Mouse (Mus musculus): Measurements from ENCODE around the gene Mob1a. TPM values are rescaled to one million over a fixed set of nuclear protein-coding genes. Genes with fewer than 3 reads are reported as not detected.

Mob1a gene
- polyA plus RNA-seq (2014; fragmentation: Illumina TruSeq; extraction: RNeasy Lipid Tissue Mini Kit (QIAGEN cat#74804); ENCODE audit: low read depth, low replicate concordance) = 94.8 TPM

DNA sequence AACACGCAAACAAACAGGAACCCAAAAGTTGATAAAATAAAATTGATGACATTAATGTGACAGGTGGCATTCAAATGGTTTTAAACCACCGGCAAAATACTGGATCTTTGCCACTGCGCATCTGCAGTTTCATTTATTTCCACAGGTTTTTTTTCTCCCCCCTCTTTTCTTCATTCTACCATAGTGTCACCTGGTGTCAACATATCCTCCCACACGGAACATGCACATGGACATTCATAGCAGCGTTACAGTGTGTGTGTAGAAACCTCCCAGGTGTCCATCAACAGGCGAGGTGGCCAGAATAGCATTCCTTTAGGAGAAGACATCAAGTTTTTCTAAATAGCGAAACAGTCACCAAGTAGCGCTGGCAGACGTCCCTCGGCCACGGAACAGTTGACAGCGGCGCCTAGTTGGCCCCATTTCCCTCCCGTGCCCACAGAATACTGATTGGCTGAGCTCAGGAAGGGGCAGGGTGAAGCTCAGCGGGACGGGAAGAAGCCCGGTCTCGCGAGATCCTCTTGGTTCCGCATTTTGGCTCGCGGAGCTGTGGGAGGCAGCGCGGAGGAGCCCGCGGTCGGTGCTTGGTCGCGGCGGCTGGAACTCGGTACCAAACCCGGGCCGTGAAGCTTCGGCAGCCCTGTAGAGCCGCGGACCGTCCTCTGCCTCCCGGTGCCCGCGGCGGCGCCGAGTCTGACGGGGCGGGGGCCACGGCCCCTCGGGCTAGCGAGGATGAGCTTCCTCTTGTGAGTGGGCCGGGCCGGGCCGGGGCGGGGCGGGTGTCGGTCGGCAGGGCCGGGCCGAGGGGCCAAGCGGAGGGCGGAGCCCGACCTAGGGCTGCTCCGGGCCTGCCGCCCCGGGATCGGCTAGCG lies at the start of gene Mob1a, which contains the start of gene Mthfd2:
Gene Mob1a, plus strand, starts transcription at position 492 of the 869 bp plus-strand sequence.
Gene Mthfd2, minus strand, starts transcription at position 384 of the 869 bp plus-strand sequence.

DNA sequence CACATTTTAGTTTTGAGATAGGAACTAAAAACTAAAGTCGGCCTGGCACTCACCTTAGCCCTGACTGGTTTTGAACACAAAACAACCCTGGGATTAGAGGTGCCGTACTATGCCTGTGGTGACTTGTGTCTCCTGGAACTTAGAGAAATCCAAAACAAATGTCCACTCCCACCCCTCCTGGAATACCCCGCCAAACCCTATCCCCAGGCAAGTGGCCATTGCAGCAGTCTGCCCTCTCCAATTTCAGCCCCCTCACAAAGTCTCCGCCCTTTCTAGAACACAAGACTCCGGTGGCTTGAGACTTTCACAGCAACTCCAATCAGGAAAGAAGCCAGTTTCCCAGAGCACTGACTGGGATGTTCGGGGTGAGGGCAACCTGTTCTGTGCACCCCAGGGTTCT lies 23.1 kb downstream of the Mob1a start, which contains the start of gene Bola3:
Gene Bola3, plus strand, starts transcription at position 275 of the 400 bp plus-strand sequence.

Other genes starting within 250 kb of the Mob1a start
- 3.8 TPM for gene Pcgf1, start 248.1 kb upstream of the Mob1a start, polyA plus RNA-seq (2014; fragmentation: Illumina TruSeq; extraction: RNeasy Lipid Tissue Mini Kit (QIAGEN cat#74804); ENCODE audit: low read depth, low replicate concordance)
- not detected for gene Lbx2, start 239.6 kb upstream of the Mob1a start, polyA plus RNA-seq (2014; fragmentation: Illumina TruSeq; extraction: RNeasy Lipid Tissue Mini Kit (QIAGEN cat#74804); ENCODE audit: low read depth, low replicate concordance)
- not detected for gene Ccdc142, start 224.4 kb upstream of the Mob1a start, polyA plus RNA-seq (2014; fragmentation: Illumina TruSeq; extraction: RNeasy Lipid Tissue Mini Kit (QIAGEN cat#74804); ENCODE audit: low read depth, low replicate concordance)
- 0.53 TPM for gene Gm42688, start 224.4 kb upstream of the Mob1a start, polyA plus RNA-seq (2014; fragmentation: Illumina TruSeq; extraction: RNeasy Lipid Tissue Mini Kit (QIAGEN cat#74804); ENCODE audit: low read depth, low replicate concordance)
- 50.2 TPM for gene Mrpl53, start 217.0 kb upstream of the Mob1a start, polyA plus RNA-seq (2014; fragmentation: Illumina TruSeq; extraction: RNeasy Lipid Tissue Mini Kit (QIAGEN cat#74804); ENCODE audit: low read depth, low replicate concordance)
- 2.3 TPM for gene Mogs, start 210.5 kb upstream of the Mob1a start, polyA plus RNA-seq (2014; fragmentation: Illumina TruSeq; extraction: RNeasy Lipid Tissue Mini Kit (QIAGEN cat#74804); ENCODE audit: low read depth, low replicate concordance)
- 2.1 TPM for gene Wbp1, start 204.5 kb upstream of the Mob1a start, polyA plus RNA-seq (2014; fragmentation: Illumina TruSeq; extraction: RNeasy Lipid Tissue Mini Kit (QIAGEN cat#74804); ENCODE audit: low read depth, low replicate concordance)
- not detected for gene Ino80b, start 200.6 kb upstream of the Mob1a start, polyA plus RNA-seq (2014; fragmentation: Illumina TruSeq; extraction: RNeasy Lipid Tissue Mini Kit (QIAGEN cat#74804); ENCODE audit: low read depth, low replicate concordance)
- 0.24 TPM for gene Rtkn, start 190.6 kb upstream of the Mob1a start, polyA plus RNA-seq (2014; fragmentation: Illumina TruSeq; extraction: RNeasy Lipid Tissue Mini Kit (QIAGEN cat#74804); ENCODE audit: low read depth, low replicate concordance)
- not detected for gene Wdr54, start 169.6 kb upstream of the Mob1a start, polyA plus RNA-seq (2014; fragmentation: Illumina TruSeq; extraction: RNeasy Lipid Tissue Mini Kit (QIAGEN cat#74804); ENCODE audit: low read depth, low replicate concordance)
- not detected for gene 1700003E16Rik, start 169.6 kb upstream of the Mob1a start, polyA plus RNA-seq (2014; fragmentation: Illumina TruSeq; extraction: RNeasy Lipid Tissue Mini Kit (QIAGEN cat#74804); ENCODE audit: low read depth, low replicate concordance)
- gene Dctn1, start 160.1 kb upstream of the Mob1a start, polyA plus RNA-seq (2014; fragmentation: Illumina TruSeq; extraction: RNeasy Lipid Tissue Mini Kit (QIAGEN cat#74804); ENCODE audit: low read depth, low replicate concordance) = 10.8 TPM
- 0.65 TPM for gene Slc4a5, start 106.2 kb upstream of the Mob1a start, polyA plus RNA-seq (2014; fragmentation: Illumina TruSeq; extraction: RNeasy Lipid Tissue Mini Kit (QIAGEN cat#74804); ENCODE audit: low read depth, low replicate concordance)
- 3.4 TPM for gene Mthfd2, start 108 bp upstream of the Mob1a start, polyA plus RNA-seq (2014; fragmentation: Illumina TruSeq; extraction: RNeasy Lipid Tissue Mini Kit (QIAGEN cat#74804); ENCODE audit: low read depth, low replicate concordance)
- gene Bola3, start 23.1 kb downstream of the Mob1a start, polyA plus RNA-seq (2014; fragmentation: Illumina TruSeq; extraction: RNeasy Lipid Tissue Mini Kit (QIAGEN cat#74804); ENCODE audit: low read depth, low replicate concordance) = 118 TPM
- 5.5 TPM for gene Tet3, start 133.1 kb downstream of the Mob1a start, polyA plus RNA-seq (2014; fragmentation: Illumina TruSeq; extraction: RNeasy Lipid Tissue Mini Kit (QIAGEN cat#74804); ENCODE audit: low read depth, low replicate concordance)
- gene Dguok, start 181.0 kb downstream of the Mob1a start, polyA plus RNA-seq (2014; fragmentation: Illumina TruSeq; extraction: RNeasy Lipid Tissue Mini Kit (QIAGEN cat#74804); ENCODE audit: low read depth, low replicate concordance) = 18.8 TPM
- gene Actg2, start 210.2 kb downstream of the Mob1a start, polyA plus RNA-seq (2014; fragmentation: Illumina TruSeq; extraction: RNeasy Lipid Tissue Mini Kit (QIAGEN cat#74804); ENCODE audit: low read depth, low replicate concordance) = 0.81 TPM
- 58.8 TPM for gene Stambp, start 246.7 kb downstream of the Mob1a start, polyA plus RNA-seq (2014; fragmentation: Illumina TruSeq; extraction: RNeasy Lipid Tissue Mini Kit (QIAGEN cat#74804); ENCODE audit: low read depth, low replicate concordance)

Data from kidney, adult 10 weeks (tissue).